Mouse (Mus musculus) B cell, adult 62 days (primary cell): ENCODE measurements around the gene Edar. TPM values are rescaled to one million over a fixed set of nuclear protein-coding genes. Genes with fewer than 3 reads are reported as not detected.

Experiments
- total RNA-seq: library from RNA; stranded (reverse); gene quantifications from 4 replicates; pipeline ENCODE4 v1.2.4, GENCODE M21; 2023

Edar gene
- total RNA-seq: not detected in 4 replicates

DNA sequence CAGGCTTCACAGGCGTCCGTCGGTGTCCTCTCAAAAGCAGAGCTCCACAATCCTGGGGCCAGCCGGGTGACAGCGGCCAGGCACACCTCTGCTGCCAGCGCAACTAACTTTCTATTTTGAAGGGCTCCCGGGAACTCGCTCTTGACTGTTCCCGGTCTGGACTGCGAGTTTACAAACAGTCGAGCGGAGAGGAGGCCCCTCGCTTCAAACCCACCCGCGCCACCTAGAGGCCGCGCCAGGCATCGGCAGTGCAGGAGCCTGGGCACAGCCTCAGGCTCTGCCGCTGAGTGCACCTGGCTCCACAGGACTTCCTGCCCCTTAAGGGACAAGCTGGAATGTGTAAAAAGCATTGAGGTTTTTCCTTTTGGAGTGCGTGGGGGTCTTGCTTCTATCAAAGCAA is at the start of gene Edar:
TSS of gene Edar (minus strand) at position 122 of the 400 bp plus-strand sequence.

DNA sequence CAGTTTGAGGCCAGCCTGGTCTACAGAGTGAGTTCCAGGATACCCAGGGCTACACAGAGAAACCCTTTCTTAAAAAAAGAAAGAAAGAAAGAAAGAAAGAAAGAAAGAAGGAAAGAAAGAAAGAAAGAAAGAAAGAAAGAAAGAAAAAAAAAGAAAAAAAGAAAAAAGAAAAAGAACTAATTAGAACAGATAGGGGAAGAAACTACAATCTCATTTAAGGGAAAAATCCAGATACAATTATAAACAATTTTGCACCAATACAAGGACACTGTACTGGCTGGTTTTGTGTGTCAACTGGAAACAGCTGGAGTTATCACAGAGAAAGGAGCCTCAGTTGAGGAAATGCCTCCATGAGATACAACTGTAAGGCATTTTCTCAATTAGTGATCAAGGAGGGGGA is 42.7 kb upstream of the Edar start, which contains the start of gene Gm17542:
TSS of gene Gm17542 (minus strand) at position 101 of the 400 bp plus-strand sequence.

Other genes with a start within 250 kb of the Edar start
- gene Ranbp2, start 228.7 kb downstream of the Edar start, total RNA-seq: 198 to 207 TPM (median 203 TPM) in 4 replicates
- 3.6 to 5.5 TPM (median 4.1 TPM) in 4 replicates for gene Ccdc138, start 177.7 kb downstream of the Edar start, total RNA-seq
- gene Gm17542, start 42.6 kb upstream of the Edar start, total RNA-seq: not detected in 4 replicates
- not detected in 4 replicates for gene Sh3rf3, start 137.7 kb upstream of the Edar start, total RNA-seq